Mouse (Mus musculus): ENCODE data around the gene Rgs7.

GRCm38 (mm10) chr1:175464566-175464965, 27.7 kb downstream of the Rgs7 start:
- TF ChIP-seq POLR2A (IDR thresholded peaks at IDR 0.05; ENCODE audit: borderline replicate concordance, insufficient read depth, low read length) (no peak), CTCF (IDR thresholded peaks at IDR 0.05; ENCODE audit: borderline replicate concordance, insufficient read depth, low read depth, low read length) (no peak)

Data from cerebellum, adult 2 months (tissue).